Mouse (Mus musculus): ENCODE measurements around the gene Ophn1.
A peak's percentile ranks its signal among the peaks of the same experiment; 100 is the strongest.

Ophn1 gene

GRCm38 (mm10) chrX:98803813-98804212 lies 87.0 kb downstream of the Ophn1 start:
- DNase-seq: no peak

- DNase-seq: no peak
These were observed 116.4 kb downstream of the Ophn1 start for GRCm38 (mm10) chrX:98774247-98774950.

GRCm38 (mm10) chrX:98755089-98755488 lies 135.7 kb downstream of the Ophn1 start:
- DNase-seq: no peak

GRCm38 (mm10) chrX:98751279-98751817 lies 139.5 kb downstream of the Ophn1 start:
- DNase-seq: no peak

GRCm38 (mm10) chrX:98736758-98737157 lies 154.1 kb downstream of the Ophn1 start:
- DNase-seq: no peak

- DNase-seq: no peak
These were observed 167.8 kb downstream of the Ophn1 start for GRCm38 (mm10) chrX:98722991-98723390.

- peak; percentile 4 for DNase-seq
These were observed 183.1 kb downstream of the Ophn1 start for GRCm38 (mm10) chrX:98707766-98708165.

GRCm38 (mm10) chrX:98701635-98702034 lies 189.2 kb downstream of the Ophn1 start:
- peak; percentile 46 for DNase-seq

GRCm38 (mm10) chrX:98682603-98683002 lies 208.2 kb downstream of the Ophn1 start:
- no peak for DNase-seq

- DNase-seq: no peak
These were observed 209.5 kb downstream of the Ophn1 start for GRCm38 (mm10) chrX:98681281-98681680.

GRCm38 (mm10) chrX:98670988-98671387 lies 219.8 kb downstream of the Ophn1 start:
- DNase-seq: no peak

- no peak for DNase-seq
These were observed 239.4 kb downstream of the Ophn1 start for GRCm38 (mm10) chrX:98651431-98651830.

GRCm38 (mm10) chrX:98628666-98629404 lies 262.0 kb downstream of the Ophn1 start:
- no peak for DNase-seq

GRCm38 (mm10) chrX:98618865-98619264 lies 272.0 kb downstream of the Ophn1 start:
- peak; percentile 12 for DNase-seq

GRCm38 (mm10) chrX:98617426-98617825 lies 273.4 kb downstream of the Ophn1 start:
- no peak for DNase-seq

- peak; percentile 8 for DNase-seq
These were observed 316.6 kb downstream of the Ophn1 start for GRCm38 (mm10) chrX:98574201-98574600.

GRCm38 (mm10) chrX:98546458-98546857 lies 344.4 kb downstream of the Ophn1 start:
- DNase-seq: no peak

GRCm38 (mm10) chrX:98515329-98515728 lies 375.5 kb downstream of the Ophn1 start:
- no peak for DNase-seq

- DNase-seq: no peak
These were observed 376.4 kb downstream of the Ophn1 start for GRCm38 (mm10) chrX:98514359-98514904.

Measured in kidney, adult 18-20 months (tissue).